Mouse (Mus musculus) olfactory bulb, adult 2 months (tissue): ENCODE measurements around the gene Tnfsf9. TPM values are rescaled to one million over a fixed set of nuclear protein-coding genes. Genes with fewer than 3 reads are reported as not detected.

ENCODE experiments used
- H3K27ac ChIP-seq: fragments of 200-500 bp; 2 replicates; pipeline ENCODE4 v1.5.1; 2012; ENCODE audit warnings: low read depth, low read length; ENCODE audit not compliant: insufficient read depth
- H3K4me1 ChIP-seq: fragments of 200-500 bp; 2 replicates; pipeline ENCODE4 v1.6.1; 2012; ENCODE audit warnings: low read length; ENCODE audit not compliant: control insufficient read depth, insufficient read depth
- H3K4me3 ChIP-seq: fragments of 200-500 bp; 2 replicates; pipeline ENCODE4 v1.5.1; 2012; ENCODE audit warnings: mild to moderate bottlenecking, low read depth, low read length, moderate library complexity; ENCODE audit not compliant: insufficient read depth
- CTCF ChIP-seq: fragments of 200-500 bp; IDR thresholded peaks from 2 replicates; pipeline ENCODE4 v1.5.1; 2012; ENCODE audit warnings: low read depth, mild to moderate bottlenecking, low read length, moderate library complexity; ENCODE audit not compliant: insufficient read depth
- POLR2A ChIP-seq: fragments of 200-500 bp; IDR thresholded peaks from 2 replicates; pipeline ENCODE4 v1.6.1; 2012; ENCODE audit warnings: mild to moderate bottlenecking, low read depth, low read length, moderate library complexity; ENCODE audit not compliant: insufficient read depth
- WGBS: fragments of 180-500 bp; shearing (Covaris S2); methylation state at CpG from one replicate; pipeline ENCODE4 v1.1.7; 2018; 5-methylcytosine and 5-hydroxymethylcytosine counted together
- polyA plus RNA-seq: library from polyadenylated mRNA; stranded (reverse); fragments of >200 nt; gene quantifications from 2 replicates; pipeline ENCODE4 v1.2.4, GENCODE M21; 2012; ENCODE audit warnings: low replicate concordance; ENCODE audit not compliant: missing spikeins, insufficient read depth, insufficient read length

The Tnfsf9 gene
- polyA plus RNA-seq = not detected in 2 replicates

- Histone ChIP-seq H3K27ac (no peak within 1 kb of the TSS), H3K4me3 (peak within 1 kb of the TSS; percentile 80), H3K4me1 (peaks cover 2% of the 10 kb centered on the region; the same call in 1 of the 2 replicates)
- WGBS = under 1% methylated on average over 55 of the region's 61 CpGs
- TF ChIP-seq POLR2A = no peak
- TF ChIP-seq CTCF = no peak
These were observed at the start of gene Tnfsf9 for GRCm38 (mm10) chr17:57105181-57106034. Tnfsf9 (plus strand) TSS chr17:57105325.

DNA sequence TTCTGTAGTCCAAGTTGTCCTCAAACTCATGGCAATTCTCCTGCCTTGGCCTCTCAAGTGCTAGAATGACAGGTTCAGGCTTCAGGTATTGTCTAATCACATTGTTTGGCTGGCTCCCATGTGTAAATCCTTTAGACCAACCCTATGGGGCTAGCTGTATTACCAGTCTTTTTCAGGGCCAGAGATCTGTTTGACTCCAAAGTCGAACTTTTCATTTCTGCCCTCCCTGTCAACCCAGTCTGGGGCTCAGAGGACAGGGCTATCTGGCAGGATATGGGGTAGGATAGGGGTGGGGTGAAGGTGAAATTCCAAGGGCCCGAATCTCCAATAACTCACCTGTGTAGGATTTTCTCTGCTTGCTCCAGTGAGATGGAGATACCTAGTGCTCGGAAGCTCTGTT is 48.9 kb upstream of the Tnfsf9 start:
- 86% methylated on average over 3 of the region's 3 CpGs for WGBS
- no peak for TF ChIP-seq CTCF

DNA sequence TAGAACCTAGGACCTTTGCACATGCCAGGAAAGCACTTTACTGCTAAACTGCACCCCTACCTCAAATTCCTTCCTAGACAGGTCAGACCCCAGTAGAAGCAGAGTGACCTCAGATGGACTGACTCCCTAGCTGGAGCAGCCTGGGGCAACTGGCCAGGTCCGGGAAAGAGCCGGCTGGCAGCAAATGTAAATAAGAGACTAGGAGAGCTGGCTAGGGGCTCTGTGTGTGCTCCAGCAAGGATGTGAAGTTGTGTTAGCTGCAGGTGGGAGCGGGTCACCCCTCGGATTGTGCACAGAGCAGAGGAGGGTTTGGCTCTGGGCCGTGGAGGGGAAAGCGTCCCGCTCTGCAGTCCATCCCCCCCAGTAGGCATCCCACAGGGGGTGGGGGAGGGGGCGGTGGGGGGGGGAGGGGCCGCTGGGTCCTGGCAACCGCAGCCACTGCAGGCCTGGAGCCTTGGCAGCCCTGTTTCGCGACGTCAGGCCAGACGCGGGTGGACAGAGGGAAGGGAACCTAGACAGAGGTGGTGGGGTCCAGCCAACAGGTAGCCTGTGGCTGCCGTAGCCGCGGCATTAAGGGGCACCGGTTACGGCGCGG is 46.1 kb upstream of the Tnfsf9 start, which contains the start of gene Crb3:
Gene Crb3, plus strand, starts transcription at position 215 of the 595 bp plus-strand sequence.
- Histone ChIP-seq H3K4me1 (peaks cover 21% of the 10 kb centered on the region), H3K27ac (peak within 1 kb of the TSS; percentile 89), H3K4me3 (peak within 1 kb of the TSS; percentile 83)
- WGBS = under 1% methylated on average over 18 of the region's 22 CpGs
- TF ChIP-seq CTCF = no peak
- TF ChIP-seq POLR2A = no peak

More for the DNA sequence above, 48.9 kb upstream of the Tnfsf9 start:
- peaks cover 13% of the 10 kb centered on the region for H3K4me1 ChIP-seq
- H3K4me3 ChIP-seq = no peak overlapping the region
- no peak overlapping the region for H3K27ac ChIP-seq

GRCm38 (mm10) chr17:57059486-57059977 is 45.6 kb upstream of the Tnfsf9 start, which contains the start of gene Slc25a23:
Slc25a23 (minus strand) TSS chr17:57059863.
- peak within 1 kb of the TSS; percentile 89 for H3K27ac ChIP-seq
- under 1% methylated on average over 26 of the region's 45 CpGs for WGBS
- H3K4me3 ChIP-seq = peak within 1 kb of the TSS; percentile 83
- H3K4me1 ChIP-seq = peaks cover 19% of the 10 kb centered on the region
- TF ChIP-seq CTCF (no peak), POLR2A (no peak; the same call in 1 of the 2 replicates)

GRCm38 (mm10) chr17:57060231-57060801 is 44.8 kb upstream of the Tnfsf9 start:
- peak overlapping the region; percentile 83 for H3K4me3 ChIP-seq
- peaks cover 17% of the 10 kb centered on the region for H3K4me1 ChIP-seq
- TF ChIP-seq CTCF (peak; percentile 65), POLR2A (peak; percentile 23; the same call in 1 of the 2 replicates)
- peak overlapping the region; percentile 73 for H3K27ac ChIP-seq
- under 1% methylated on average over 44 of the region's 44 CpGs for WGBS

- 41% methylated on average over 10 of the region's 10 CpGs for WGBS
- no peak for TF ChIP-seq POLR2A
- no peak for TF ChIP-seq CTCF
- Histone ChIP-seq H3K27ac (no peak overlapping the region), H3K4me3 (no peak overlapping the region), H3K4me1 (peaks cover 17% of the 10 kb centered on the region)
These were observed 44.1 kb upstream of the Tnfsf9 start for GRCm38 (mm10) chr17:57061069-57061468.

DNA sequence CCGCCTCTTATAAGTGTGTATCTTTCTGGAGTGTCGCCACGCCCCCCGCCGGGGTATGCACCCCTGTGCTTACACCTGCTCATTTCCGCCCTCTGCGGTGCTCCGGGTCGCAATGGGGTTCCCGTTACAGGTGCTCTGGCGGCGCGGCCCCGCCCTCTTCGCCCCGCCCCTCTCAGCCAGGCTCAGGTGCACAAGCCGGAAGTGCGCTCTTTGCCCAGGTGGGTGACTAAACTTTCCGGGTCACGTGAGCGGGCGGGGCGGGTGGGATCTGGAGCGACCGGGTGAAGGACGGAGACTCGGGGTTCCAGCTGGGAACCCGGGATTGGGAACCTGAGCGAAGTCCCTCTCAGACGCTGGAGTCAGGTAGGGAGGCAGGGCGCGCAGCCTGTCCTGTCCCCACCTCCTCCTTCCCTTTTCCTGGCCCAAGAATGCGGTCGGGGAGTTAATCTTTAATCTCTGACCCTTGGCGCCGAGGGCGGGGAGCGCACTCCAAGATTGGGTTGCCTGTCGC is 43.1 kb upstream of the Tnfsf9 start:
- 2% methylated on average over 39 of the region's 39 CpGs for WGBS
- TF ChIP-seq CTCF = no peak
- no peak for TF ChIP-seq POLR2A
- Histone ChIP-seq H3K4me1 (peaks cover 17% of the 10 kb centered on the region), H3K4me3 (no peak overlapping the region), H3K27ac (no peak overlapping the region)

GRCm38 (mm10) chr17:57062548-57062947 is 42.6 kb upstream of the Tnfsf9 start:
- Histone ChIP-seq H3K4me1 (peaks cover 17% of the 10 kb centered on the region), H3K27ac (no peak overlapping the region), H3K4me3 (no peak overlapping the region)
- no peak for TF ChIP-seq CTCF
- 5% methylated on average over 22 of the region's 22 CpGs for WGBS
